Mouse (Mus musculus) cortical plate, adult 2 months (tissue): ENCODE data around the gene Olfr267. TPM values are rescaled to one million over a fixed set of nuclear protein-coding genes. Genes with fewer than 3 reads are reported as not detected.

Experiments used
- H3K27ac ChIP-seq: fragments of 200-500 bp; 2 replicates; pipeline ENCODE4 v1.5.1; 2012; ENCODE audit warnings: low read length, control low read depth, inconsistent platforms; ENCODE audit not compliant: insufficient read depth
- H3K4me1 ChIP-seq: fragments of 200-500 bp; 2 replicates; pipeline ENCODE4 v1.6.1; 2011; ENCODE audit warnings: low read length; ENCODE audit not compliant: control insufficient read depth, insufficient read depth
- H3K4me3 ChIP-seq: fragments of 200-500 bp; 2 replicates; pipeline ENCODE4 v1.5.1; 2011; ENCODE audit warnings: mild to moderate bottlenecking, low read length, control low read depth; ENCODE audit not compliant: insufficient read depth
- CTCF ChIP-seq: fragments of 200-500 bp; IDR thresholded peaks from 2 replicates; pipeline ENCODE4 v1.5.1; 2011; ENCODE audit warnings: mild to moderate bottlenecking, control low read depth, low read length; ENCODE audit not compliant: insufficient read depth; ENCODE audit errors: extremely low read depth
- POLR2A ChIP-seq: fragments of 200-500 bp; IDR thresholded peaks from 2 replicates; pipeline ENCODE4 v1.6.1; 2011; ENCODE audit warnings: mild to moderate bottlenecking, low read length, control low read depth; ENCODE audit not compliant: insufficient read depth; ENCODE audit errors: extremely low read depth
- polyA plus RNA-seq: library from polyadenylated mRNA; depleted of rRNA; stranded (reverse); fragments of >200 nt; gene quantifications from 2 replicates; pipeline ENCODE4 v1.2.3, GENCODE M21; 2012; rRNA removed

The Olfr267 gene
- 0.06 and 0.21 TPM in 2 replicates for polyA plus RNA-seq

DNA sequence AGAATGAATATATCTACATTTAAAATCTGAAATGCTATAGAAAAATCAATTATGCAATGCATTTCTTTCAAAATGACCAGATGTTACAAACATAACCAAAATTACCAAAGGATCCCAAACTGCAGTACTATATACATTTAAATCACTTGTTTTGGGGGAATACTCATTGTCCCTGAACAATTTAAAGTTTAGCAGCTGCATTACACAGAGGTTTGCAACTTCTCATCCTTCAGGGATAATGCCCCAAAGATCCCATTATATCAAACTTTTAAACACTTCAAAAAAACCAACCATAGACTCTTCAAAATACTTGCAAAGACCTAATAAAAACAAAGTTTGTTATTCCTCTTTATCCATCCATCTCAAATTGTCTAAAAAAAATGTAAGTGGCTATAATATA lies at the start of gene Olfr267:
Olfr267 (minus strand) TSS at position 101 of the 400 bp plus-strand sequence.
- no peak within 1 kb of the TSS for H3K27ac ChIP-seq
- TF ChIP-seq CTCF (no peak), POLR2A (no peak)
- no peak within 1 kb of the TSS for H3K4me3 ChIP-seq
- no peaks in the 10 kb centered on the region for H3K4me1 ChIP-seq

DNA sequence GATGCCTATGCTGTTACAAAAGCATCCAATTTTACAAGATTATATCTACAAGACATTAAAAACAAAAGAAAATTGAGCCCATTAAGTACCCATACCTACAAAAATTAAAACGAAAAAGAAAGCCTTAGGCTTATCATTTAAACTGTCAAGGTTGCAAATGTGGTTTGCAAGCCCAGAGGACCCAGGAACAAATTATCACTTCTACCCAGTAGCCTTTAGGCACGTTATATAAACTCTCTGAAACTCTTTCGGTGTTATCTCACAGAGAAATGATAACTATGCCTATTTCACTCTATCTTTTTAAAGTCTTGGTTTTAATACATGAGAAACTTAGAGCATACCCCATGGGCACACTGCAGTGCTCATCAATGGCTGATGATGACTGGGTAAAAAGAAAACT lies 45.4 kb upstream of the Olfr267 start:
- H3K4me1 ChIP-seq = no peaks in the 10 kb centered on the region; the same call in 1 of the 2 replicates
- TF ChIP-seq POLR2A = no peak
- TF ChIP-seq CTCF = no peak
- H3K4me3 ChIP-seq = no peak overlapping the region
- H3K27ac ChIP-seq = no peak overlapping the region

DNA sequence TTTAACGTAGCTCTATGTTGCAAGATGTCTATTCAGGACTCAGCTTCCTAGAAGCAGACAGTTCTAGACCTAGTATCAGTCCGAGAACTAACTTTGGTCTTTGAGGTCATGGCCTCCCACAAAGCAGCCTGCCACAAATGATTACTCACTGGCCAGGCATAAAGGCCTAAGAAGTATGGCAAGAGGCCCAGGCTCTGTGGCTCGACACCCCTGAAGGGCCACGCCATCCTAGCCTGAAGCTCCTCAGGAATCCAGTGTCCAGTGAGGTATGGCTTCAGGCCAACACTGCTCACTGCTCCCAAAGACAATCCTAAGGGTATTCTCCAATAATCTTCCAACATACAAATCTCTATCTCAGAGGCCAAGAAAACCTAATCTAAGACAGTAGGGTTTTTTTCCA lies 38.4 kb upstream of the Olfr267 start:
- TF ChIP-seq CTCF (no peak), POLR2A (no peak)
- Histone ChIP-seq H3K4me3 (no peak overlapping the region), H3K27ac (no peak overlapping the region), H3K4me1 (no peaks in the 10 kb centered on the region)

DNA sequence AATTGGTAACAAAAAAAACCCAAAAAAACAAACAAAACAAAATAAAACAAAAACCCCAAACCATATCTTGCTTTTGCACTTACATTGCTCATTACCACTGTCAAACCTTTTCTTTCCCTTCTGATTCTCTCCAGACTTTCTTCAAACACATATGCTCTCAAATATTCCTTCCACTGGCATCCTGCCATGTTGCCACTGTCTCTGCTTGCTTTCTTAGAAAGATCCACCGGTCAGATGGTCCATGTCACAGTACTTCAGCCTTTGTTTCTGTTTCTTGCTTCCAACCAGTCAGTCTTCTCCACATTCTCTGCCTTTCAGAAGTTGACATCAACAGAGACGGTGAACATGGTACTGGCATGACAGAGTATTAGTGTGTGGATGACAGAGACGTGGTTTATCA lies 857 bp downstream of the Olfr267 start:
- Histone ChIP-seq H3K4me1 (no peaks in the 10 kb centered on the region), H3K27ac (no peak overlapping the region), H3K4me3 (no peak overlapping the region)
- TF ChIP-seq POLR2A (no peak), CTCF (no peak)

DNA sequence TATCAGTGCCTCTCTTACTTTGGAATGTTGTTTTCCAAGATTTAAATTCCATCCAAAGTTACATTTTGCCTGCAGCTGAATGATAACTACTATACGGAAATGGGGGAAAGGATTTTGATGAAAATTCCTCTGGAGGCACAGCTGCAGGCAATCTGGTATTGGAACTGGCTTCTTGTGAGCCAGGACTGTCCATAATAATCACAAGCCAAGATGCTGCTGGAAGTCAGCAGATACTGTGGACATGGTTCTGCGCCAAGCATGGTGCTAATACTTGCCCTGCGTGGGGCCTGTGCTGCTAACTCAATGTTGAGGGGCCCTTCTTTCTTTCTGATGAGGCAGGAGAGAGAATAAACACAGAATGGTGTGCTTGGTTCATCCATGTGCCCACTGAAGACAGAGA lies 24.1 kb downstream of the Olfr267 start:
- H3K4me3 ChIP-seq = no peak overlapping the region
- H3K4me1 ChIP-seq = no peaks in the 10 kb centered on the region
- no peak overlapping the region for H3K27ac ChIP-seq
- TF ChIP-seq POLR2A = no peak
- TF ChIP-seq CTCF = no peak

DNA sequence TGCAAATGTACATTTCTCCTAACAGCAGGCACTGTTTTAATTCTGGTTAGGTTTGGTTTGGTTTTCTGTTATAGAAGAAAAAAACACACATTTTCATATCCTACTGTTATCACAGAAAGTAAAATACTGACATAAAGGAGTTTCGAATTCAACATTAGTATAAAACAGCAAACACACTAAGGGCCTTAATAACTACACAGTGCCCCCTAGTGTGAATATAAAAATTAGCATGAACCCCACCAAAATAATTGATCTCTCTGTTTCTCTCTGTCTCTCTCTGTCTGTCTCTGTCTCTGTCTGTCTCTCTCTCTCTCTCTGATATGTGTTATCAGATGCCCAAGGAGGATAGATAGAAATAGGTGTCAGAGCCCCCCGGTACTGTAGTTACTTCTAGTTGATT lies 38.0 kb downstream of the Olfr267 start:
- no peak overlapping the region for H3K4me3 ChIP-seq
- no peaks in the 10 kb centered on the region for H3K4me1 ChIP-seq
- no peak overlapping the region for H3K27ac ChIP-seq
- TF ChIP-seq POLR2A (no peak), CTCF (no peak)

DNA sequence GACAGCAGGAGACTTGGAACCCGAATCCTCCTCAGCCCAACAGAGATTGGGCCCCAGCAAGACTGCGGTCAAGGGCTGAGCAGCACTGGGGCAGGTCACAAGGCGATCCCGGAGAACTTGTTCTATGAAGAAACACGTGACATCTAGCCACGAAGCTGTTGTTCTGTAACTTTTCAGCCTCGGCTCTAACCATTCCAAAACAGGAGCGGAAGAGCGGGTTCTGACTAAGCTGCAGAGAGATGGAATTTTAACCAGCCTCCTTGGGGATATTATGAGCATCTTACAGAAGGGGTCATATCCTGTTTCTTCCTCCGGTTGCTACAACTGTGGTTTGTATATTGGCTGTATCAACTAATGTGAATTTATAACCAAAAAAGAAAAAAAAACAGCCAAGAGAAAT lies 38.4 kb downstream of the Olfr267 start:
- no peak for TF ChIP-seq POLR2A
- Histone ChIP-seq H3K27ac (no peak overlapping the region), H3K4me1 (no peaks in the 10 kb centered on the region), H3K4me3 (no peak overlapping the region)

DNA sequence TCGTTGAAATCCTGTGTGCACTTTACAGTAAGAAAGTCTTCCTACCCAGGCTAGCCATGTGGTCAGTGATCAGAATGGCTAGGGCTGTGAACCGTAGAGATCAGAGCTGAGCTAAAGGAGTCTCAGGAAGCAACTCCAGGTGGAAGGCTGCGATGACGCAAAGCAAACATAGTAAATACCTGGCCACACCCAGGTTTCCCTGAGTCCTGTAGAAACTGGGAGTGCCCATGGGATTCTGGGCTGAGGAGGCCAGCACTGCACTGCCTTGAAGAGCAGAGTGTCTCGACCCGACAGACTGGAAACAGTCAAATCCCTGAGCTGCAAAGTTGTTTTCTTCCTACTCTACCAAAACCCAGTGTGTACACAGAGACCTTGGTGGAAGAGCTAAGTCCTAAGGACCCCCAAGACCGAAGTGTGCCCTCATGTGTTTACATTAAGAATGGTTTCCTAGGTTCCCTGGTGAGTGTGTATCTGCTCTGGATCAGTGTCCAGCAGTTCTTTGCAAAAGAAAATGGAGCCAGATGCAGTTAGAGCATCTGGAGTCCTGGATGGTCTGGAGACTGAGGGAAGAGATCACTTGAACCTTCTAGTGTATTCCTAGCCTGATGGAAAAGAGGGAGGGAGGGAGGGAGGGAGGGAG lies 41.8 kb downstream of the Olfr267 start:
- Histone ChIP-seq H3K27ac (no peak overlapping the region), H3K4me3 (no peak overlapping the region), H3K4me1 (no peaks in the 10 kb centered on the region)
- no peak for TF ChIP-seq POLR2A
- TF ChIP-seq CTCF = no peak

DNA sequence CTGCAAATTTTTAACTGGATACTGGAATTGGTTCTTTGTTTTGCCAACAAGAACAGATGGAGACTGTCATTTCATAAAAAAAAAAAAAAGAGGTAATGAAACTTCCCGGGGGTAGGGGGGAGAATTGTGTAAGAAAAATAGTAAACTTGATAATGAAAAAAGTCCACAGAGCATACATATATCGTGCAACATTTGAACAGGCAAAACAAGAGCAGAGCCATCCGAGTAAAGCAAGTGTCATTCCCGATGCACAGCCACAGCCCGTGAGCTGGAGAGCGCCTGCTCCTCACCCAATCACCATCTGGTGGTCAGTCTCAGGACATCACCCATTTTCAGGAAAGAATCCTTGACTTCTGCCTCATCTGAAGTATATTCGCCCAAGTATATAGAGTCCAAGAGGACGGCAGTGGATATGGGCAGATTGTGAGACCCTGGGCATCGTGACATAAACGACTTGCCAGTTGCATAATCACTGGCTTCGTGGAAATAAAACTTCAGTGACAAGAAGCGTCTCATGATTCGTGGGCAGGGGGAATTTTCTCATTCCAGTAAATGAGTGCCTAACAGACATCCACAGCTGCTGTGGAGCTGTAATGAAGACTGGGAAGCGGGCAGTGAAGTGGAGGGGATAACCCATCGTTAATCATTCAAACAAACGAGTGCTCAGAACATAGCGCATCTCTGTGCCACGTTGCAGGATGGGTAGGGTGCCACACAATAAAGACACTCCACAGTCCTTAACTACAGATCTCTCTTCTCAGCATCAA lies 50.5 kb downstream of the Olfr267 start:
- H3K4me3 ChIP-seq = no peak overlapping the region; the same call in 1 of the 2 replicates

More for the DNA sequence above, 50.5 kb downstream of the Olfr267 start:
- TF ChIP-seq POLR2A (no peak), CTCF (no peak)
- Histone ChIP-seq H3K4me1 (no peaks in the 10 kb centered on the region), H3K27ac (no peak overlapping the region)

Other genes with a start within 250 kb of the Olfr267 start
- gene Lpar1, start 233.8 kb downstream of the Olfr267 start, polyA plus RNA-seq = 26.4 and 34.9 TPM in 2 replicates
- 38.6 and 40.5 TPM in 2 replicates for gene Ecpas, start 125.0 kb upstream of the Olfr267 start, polyA plus RNA-seq
- 14.7 and 17.1 TPM in 2 replicates for gene Zkscan16, start 155.9 kb upstream of the Olfr267 start, polyA plus RNA-seq
- 0.86 and 0.89 TPM in 2 replicates for gene Ptgr1, start 199.4 kb upstream of the Olfr267 start, polyA plus RNA-seq
- gene Dnajc25, start 207.3 kb upstream of the Olfr267 start, polyA plus RNA-seq = 3.2 and 3.3 TPM in 2 replicates
- 0.08 TPM in 1 of 2 replicates, not detected in the other for gene Gm20503, start 215.5 kb upstream of the Olfr267 start, polyA plus RNA-seq
- 61.1 and 62.7 TPM in 2 replicates for gene Gng10, start 247.4 kb upstream of the Olfr267 start, polyA plus RNA-seq